Mouse (Mus musculus) ES-E14 (cell line): Measurements from ENCODE around the gene Actl6b.

Experiments used
- MAFK ChIP-seq: IDR thresholded peaks from 2 replicates; pipeline ENCODE4 v1.6.1; 2014; ENCODE audit warnings: mild to moderate bottlenecking, low read depth, low read length, inconsistent platforms; ENCODE audit not compliant: insufficient read depth
- ZC3H11A ChIP-seq: IDR thresholded peaks from 2 replicates; pipeline ENCODE4 v1.6.1; 2012; ENCODE audit warnings: low read depth, mild to moderate bottlenecking, inconsistent platforms, low read length, borderline replicate concordance
- ZNF384 ChIP-seq: IDR thresholded peaks from 2 replicates; pipeline ENCODE4 v1.6.1; 2012; ENCODE audit warnings: low read depth, low read length, inconsistent platforms

- no peak for TF ChIP-seq ZNF384
- no peak for TF ChIP-seq MAFK
- TF ChIP-seq ZC3H11A, result no peak
Observed at GRCm38 (mm10) chr5:137522711-137523110, 30.6 kb upstream of the Actl6b start.
